Mouse (Mus musculus): ENCODE measurements around the gene Olfr69. TPM values are rescaled to one million over a fixed set of nuclear protein-coding genes. Genes with fewer than 3 reads are reported as not detected.
"Not testable (repeated sequence)": the region's sequence is repeated elsewhere in the genome, so short reads cannot be mapped to it uniquely, and the experiment has no call there.

Olfr69 gene
- polyA plus RNA-seq, 1 experiment from 2014 or later = not detected

- H3K9me3 ChIP-seq (ENCODE audit: control insufficient read depth, low read length) = no peaks in the 10 kb centered on the region
- no peak within 1 kb of the TSS for H3K4me2 ChIP-seq (ENCODE audit: low read length)
- no peak within 1 kb of the TSS for H3K9ac ChIP-seq (replicated peaks; ENCODE audit: low read depth, low read length)
- no peak for ATAC-seq
- no peak within 1 kb of the TSS for H3K27ac ChIP-seq (ENCODE audit: low read length)
- 42% methylated on average over 2 of the region's 2 CpGs for WGBS
- no peaks in the 10 kb centered on the region for H3K27me3 ChIP-seq (replicated peaks; ENCODE audit: control insufficient read depth, insufficient read depth, low read length)
- H3K4me3 ChIP-seq (replicated peaks; ENCODE audit: low read length) = no peak within 1 kb of the TSS
- no peaks in the 10 kb centered on the region for H3K4me1 ChIP-seq (replicated peaks; ENCODE audit: control insufficient read depth, insufficient read depth, low read length)
- H3K36me3 ChIP-seq (ENCODE audit: control insufficient read depth, insufficient read depth) = no peaks in the 10 kb centered on the region
Measured at GRCm38 (mm10) chr7:103757233-103757632, 14.2 kb downstream of the Olfr69 start, which contains the start of gene Olfr630. Gene Olfr630 (minus strand): TSS chr7:103757333.

GRCm38 (mm10) chr7:103744843-103745242, 26.6 kb downstream of the Olfr69 start, which contains the start of gene Olfr629:
Gene Olfr629 (minus strand): TSS chr7:103744943.
- no peaks in the 10 kb centered on the region for H3K27me3 ChIP-seq (replicated peaks; ENCODE audit: control insufficient read depth, insufficient read depth, low read length)
- 77% methylated on average over 2 of the region's 2 CpGs for WGBS

GRCm38 (mm10) chr7:103730074-103730473, 41.3 kb downstream of the Olfr69 start, which contains the start of gene Olfr628:
Gene Olfr628 (plus strand): TSS chr7:103730374.
- Histone ChIP-seq H3K4me1 (replicated peaks; ENCODE audit: control insufficient read depth, insufficient read depth, low read length) (no peaks in the 10 kb centered on the region), H3K9ac (replicated peaks; ENCODE audit: low read depth, low read length) (no peak within 1 kb of the TSS), H3K4me2 (ENCODE audit: low read length) (no peak within 1 kb of the TSS), H3K27ac (ENCODE audit: low read length) (no peak within 1 kb of the TSS), H3K9me3 (ENCODE audit: control insufficient read depth, low read length) (no peaks in the 10 kb centered on the region), H3K4me3 (replicated peaks; ENCODE audit: low read length) (no peak within 1 kb of the TSS), H3K36me3 (ENCODE audit: control insufficient read depth, insufficient read depth) (no peaks in the 10 kb centered on the region), H3K27me3 (replicated peaks; ENCODE audit: control insufficient read depth, insufficient read depth, low read length) (no peaks in the 10 kb centered on the region)
- WGBS = 86% methylated on average over 1 of the region's 1 CpGs
- no peak for ATAC-seq

More at GRCm38 (mm10) chr7:103744843-103745242, 26.6 kb downstream of the Olfr69 start, which contains the start of gene Olfr629:
- no peak within 1 kb of the TSS for H3K9ac ChIP-seq (replicated peaks; ENCODE audit: low read depth, low read length)
- ATAC-seq = no peak
- no peak within 1 kb of the TSS for H3K4me2 ChIP-seq (ENCODE audit: low read length)
- H3K9me3 ChIP-seq (ENCODE audit: control insufficient read depth, low read length) = no peaks in the 10 kb centered on the region
- no peaks in the 10 kb centered on the region for H3K36me3 ChIP-seq (ENCODE audit: control insufficient read depth, insufficient read depth)
- no peaks in the 10 kb centered on the region for H3K4me1 ChIP-seq (replicated peaks; ENCODE audit: control insufficient read depth, insufficient read depth, low read length)
- H3K4me3 ChIP-seq (replicated peaks; ENCODE audit: low read length) = no peak within 1 kb of the TSS
- H3K27ac ChIP-seq (ENCODE audit: low read length) = no peak within 1 kb of the TSS

- not testable (repeated sequence) for H3K36me3 ChIP-seq (ENCODE audit: control insufficient read depth, insufficient read depth); H3K27me3 ChIP-seq (replicated peaks; ENCODE audit: control insufficient read depth, insufficient read depth, low read length); ATAC-seq; H3K9me3 ChIP-seq (ENCODE audit: control insufficient read depth, low read length); H3K4me2 ChIP-seq (ENCODE audit: low read length); H3K4me3 ChIP-seq (replicated peaks; ENCODE audit: low read length); H3K27ac ChIP-seq (ENCODE audit: low read length); H3K4me1 ChIP-seq (replicated peaks; ENCODE audit: control insufficient read depth, insufficient read depth, low read length); H3K9ac ChIP-seq (replicated peaks; ENCODE audit: low read depth, low read length)
- 90% methylated on average over 1 of the region's 1 CpGs for WGBS
Measured at GRCm38 (mm10) chr7:103716398-103716797, 55.0 kb downstream of the Olfr69 start.

Other genes with a start within 250 kb of the Olfr69 start
- not detected in 2 replicates for gene Olfr612, start 228.9 kb downstream of the Olfr69 start, polyA plus RNA-seq (2015; fragmentation: Nextera tagmentation; extraction: Ambion mirVana)
- not detected in 2 replicates for gene Olfr613, start 223.5 kb downstream of the Olfr69 start, polyA plus RNA-seq (2015; fragmentation: Nextera tagmentation; extraction: Ambion mirVana)
- not detected in 2 replicates for gene Olfr615, start 215.5 kb downstream of the Olfr69 start, polyA plus RNA-seq (2015; fragmentation: Nextera tagmentation; extraction: Ambion mirVana)
- not detected in 2 replicates for gene Olfr616, start 202.5 kb downstream of the Olfr69 start, polyA plus RNA-seq (2015; fragmentation: Nextera tagmentation; extraction: Ambion mirVana)
- gene Olfr617, start 198.5 kb downstream of the Olfr69 start, polyA plus RNA-seq (2015; fragmentation: Nextera tagmentation; extraction: Ambion mirVana) = not detected in 2 replicates
- not detected in 2 replicates for gene Olfr618, start 181.5 kb downstream of the Olfr69 start, polyA plus RNA-seq (2015; fragmentation: Nextera tagmentation; extraction: Ambion mirVana)
- not detected in 2 replicates for gene Olfr619, start 171.0 kb downstream of the Olfr69 start, polyA plus RNA-seq (2015; fragmentation: Nextera tagmentation; extraction: Ambion mirVana)
- not detected in 2 replicates for gene Olfr620, start 159.1 kb downstream of the Olfr69 start, polyA plus RNA-seq (2015; fragmentation: Nextera tagmentation; extraction: Ambion mirVana)
- gene Olfr622, start 128.9 kb downstream of the Olfr69 start, polyA plus RNA-seq (2015; fragmentation: Nextera tagmentation; extraction: Ambion mirVana) = not detected in 2 replicates
- not detected in 2 replicates for gene Olfr623, start 107.9 kb downstream of the Olfr69 start, polyA plus RNA-seq (2015; fragmentation: Nextera tagmentation; extraction: Ambion mirVana)
- gene Olfr624, start 100.4 kb downstream of the Olfr69 start, polyA plus RNA-seq (2015; fragmentation: Nextera tagmentation; extraction: Ambion mirVana) = not detected in 2 replicates
- not detected in 2 replicates for gene Olfr625-ps1, start 88.9 kb downstream of the Olfr69 start, polyA plus RNA-seq (2015; fragmentation: Nextera tagmentation; extraction: Ambion mirVana)
- not detected in 2 replicates for gene Olfr243, start 56.9 kb downstream of the Olfr69 start, polyA plus RNA-seq (2015; fragmentation: Nextera tagmentation; extraction: Ambion mirVana)
- not detected in 2 replicates for gene Olfr628, start 41.2 kb downstream of the Olfr69 start, polyA plus RNA-seq (2015; fragmentation: Nextera tagmentation; extraction: Ambion mirVana)
- gene Olfr629, start 26.7 kb downstream of the Olfr69 start, polyA plus RNA-seq (2015; fragmentation: Nextera tagmentation; extraction: Ambion mirVana) = not detected in 2 replicates
- gene Olfr630, start 14.3 kb downstream of the Olfr69 start, polyA plus RNA-seq (2015; fragmentation: Nextera tagmentation; extraction: Ambion mirVana) = not detected in 2 replicates
- not detected in 2 replicates for gene Olfr68, start 8.1 kb upstream of the Olfr69 start, polyA plus RNA-seq (2015; fragmentation: Nextera tagmentation; extraction: Ambion mirVana)
- not detected in 2 replicates for gene Olfr67, start 20.2 kb upstream of the Olfr69 start, polyA plus RNA-seq (2015; fragmentation: Nextera tagmentation; extraction: Ambion mirVana)
- gene Hbb-bt, start 42.4 kb upstream of the Olfr69 start, polyA plus RNA-seq (2015; fragmentation: Nextera tagmentation; extraction: Ambion mirVana) = 1,171 and 1,472 TPM in 2 replicates
- gene Hbb-bs, start 56.5 kb upstream of the Olfr69 start, polyA plus RNA-seq (2015; fragmentation: Nextera tagmentation; extraction: Ambion mirVana) = 3,869 and 4,747 TPM in 2 replicates
- gene Hbb-bh2, start 68.9 kb upstream of the Olfr69 start, polyA plus RNA-seq (2015; fragmentation: Nextera tagmentation; extraction: Ambion mirVana) = not detected in 2 replicates
- 0.43 TPM in 1 of 2 replicates, not detected in the other for gene Hbb-bh1, start 71.6 kb upstream of the Olfr69 start, polyA plus RNA-seq (2015; fragmentation: Nextera tagmentation; extraction: Ambion mirVana)
- gene Hbb-y, start 81.6 kb upstream of the Olfr69 start, polyA plus RNA-seq (2015; fragmentation: Nextera tagmentation; extraction: Ambion mirVana) = 24.4 and 25.7 TPM in 2 replicates
- gene Olfr66, start 114.7 kb upstream of the Olfr69 start, polyA plus RNA-seq (2015; fragmentation: Nextera tagmentation; extraction: Ambion mirVana) = not detected in 2 replicates
- gene Olfr64, start 122.9 kb upstream of the Olfr69 start, polyA plus RNA-seq (2015; fragmentation: Nextera tagmentation; extraction: Ambion mirVana) = not detected in 2 replicates
- not detected in 2 replicates for gene Olfr65, start 131.9 kb upstream of the Olfr69 start, polyA plus RNA-seq (2015; fragmentation: Nextera tagmentation; extraction: Ambion mirVana)
- gene Olfr631, start 157.2 kb upstream of the Olfr69 start, polyA plus RNA-seq (2015; fragmentation: Nextera tagmentation; extraction: Ambion mirVana) = not detected in 2 replicates
- gene Olfr632, start 162.8 kb upstream of the Olfr69 start, polyA plus RNA-seq (2015; fragmentation: Nextera tagmentation; extraction: Ambion mirVana) = not detected in 2 replicates
- gene Olfr633, start 172.8 kb upstream of the Olfr69 start, polyA plus RNA-seq (2015; fragmentation: Nextera tagmentation; extraction: Ambion mirVana) = not detected in 2 replicates
- gene Olfr635, start 199.6 kb upstream of the Olfr69 start, polyA plus RNA-seq (2015; fragmentation: Nextera tagmentation; extraction: Ambion mirVana) = not detected in 2 replicates
- gene Olfr638, start 227.2 kb upstream of the Olfr69 start, polyA plus RNA-seq (2015; fragmentation: Nextera tagmentation; extraction: Ambion mirVana) = not detected in 2 replicates
- not detected in 2 replicates for gene Olfr639, start 245.7 kb upstream of the Olfr69 start, polyA plus RNA-seq (2015; fragmentation: Nextera tagmentation; extraction: Ambion mirVana)

Data from forebrain, embryonic 16.5 days (tissue).